Mouse (Mus musculus) embryonic facial prominence, embryonic 15.5 days (tissue): ENCODE measurements around the gene Nrip1. TPM values are rescaled to one million over a fixed set of nuclear protein-coding genes. Genes with fewer than 3 reads are reported as not detected.
"Not testable (repeated sequence)": the region's sequence is repeated elsewhere in the genome, so short reads cannot be mapped to it uniquely, and the experiment has no call there.

ENCODE experiments used
- ATAC-seq: fragments of 200-750 bp; cut with Nextera tagmentation; 2 replicates; pipeline ENCODE4 v1.8.0; 2017; ENCODE audit warnings: low read depth, moderate TSS enrichment; ENCODE audit not compliant: insufficient number of reproducible peaks, low FRiP score, low TSS enrichment
- H3K27ac ChIP-seq: fragments of 300-500 bp; sonication (generic); replicated peaks from 2 replicates; pipeline ENCODE4 v1.5.1; 2015; ENCODE audit warnings: mild to moderate bottlenecking, inconsistent platforms
- H3K27me3 ChIP-seq: fragments of 300-500 bp; sonication (generic); 2 replicates; pipeline ENCODE4 v1.6.1; 2015; ENCODE audit warnings: inconsistent platforms
- H3K36me3 ChIP-seq: fragments of 300-500 bp; sonication (generic); 2 replicates; pipeline ENCODE4 v1.6.1; 2015; ENCODE audit warnings: mild to moderate bottlenecking, inconsistent platforms
- H3K4me1 ChIP-seq: fragments of 300-500 bp; sonication (generic); 2 replicates; pipeline ENCODE4 v1.6.1; 2015; ENCODE audit warnings: inconsistent platforms
- H3K4me2 ChIP-seq: fragments of 300-500 bp; sonication (generic); replicated peaks from 2 replicates; pipeline ENCODE4 v1.6.1; 2015; ENCODE audit warnings: mild to moderate bottlenecking, inconsistent platforms
- H3K4me3 ChIP-seq: fragments of 300-500 bp; sonication (generic); replicated peaks from 2 replicates; pipeline ENCODE4 v1.5.1; 2015; ENCODE audit warnings: mild to moderate bottlenecking, inconsistent platforms
- H3K9ac ChIP-seq: fragments of 300-500 bp; sonication (generic); 2 replicates; pipeline ENCODE4 v1.6.1; 2015; ENCODE audit warnings: inconsistent platforms
- H3K9me3 ChIP-seq: fragments of 300-500 bp; sonication (generic); replicated peaks from 2 replicates; pipeline ENCODE4 v1.6.1; 2016; ENCODE audit warnings: inconsistent platforms
- WGBS: fragments of 180-500 bp; shearing (Covaris S2); methylation state at CpG from one replicate; pipeline ENCODE4 v1.1.7; 2015; 5-methylcytosine and 5-hydroxymethylcytosine counted together
- polyA plus RNA-seq: library from polyadenylated mRNA; unstranded; fragments of >200 nt; fragmentation: Nextera tagmentation; extraction: Ambion mirVana; gene quantifications from 2 replicates; pipeline ENCODE4 v1.2.1, GENCODE M21; 2015

Gene Nrip1
- polyA plus RNA-seq, 1 experiment from 2014 or later, result 45.5 TPM

DNA sequence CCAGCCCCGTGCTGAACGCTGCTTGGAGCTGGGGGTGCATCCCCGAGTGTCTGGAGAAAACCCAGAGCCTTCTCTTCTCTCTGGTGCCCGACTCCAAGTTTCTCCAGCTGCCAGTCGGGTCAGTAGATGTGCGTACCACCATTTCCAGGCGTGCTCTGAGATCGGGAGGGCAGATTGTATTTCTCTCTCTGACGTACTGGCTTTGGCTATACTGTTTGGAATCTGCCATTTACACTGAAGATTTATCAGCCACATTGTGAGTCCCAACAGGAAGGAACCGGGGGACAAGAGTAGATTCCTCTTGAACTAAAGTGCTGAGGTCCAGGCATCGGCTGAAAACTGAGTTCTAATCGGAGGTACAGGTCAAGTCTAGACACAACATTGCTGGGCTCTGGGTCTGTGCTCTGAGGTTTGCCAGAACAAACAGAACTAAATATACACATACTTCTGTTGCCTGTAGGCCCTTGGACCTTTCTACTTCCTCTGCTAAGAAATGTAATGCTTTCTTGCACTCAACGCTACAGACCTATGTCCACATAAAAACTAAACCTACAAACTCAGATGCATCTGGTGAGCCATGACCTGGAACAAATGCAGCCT, 33.8 kb upstream of the Nrip1 start:
- H3K27ac ChIP-seq, result 0 out of 2 replicates have a peak overlapping the region, but pooled peaks have one; percentile 14
- H3K4me1 ChIP-seq, result 0 out of 2 replicates have a peak, but pooled peaks cover 5% of the 10 kb centered on the region
- no peak overlapping the region for H3K9ac ChIP-seq
- H3K36me3 ChIP-seq, result no peaks in the 10 kb centered on the region
- H3K4me2 ChIP-seq, result peak overlapping the region; percentile 17; the same call in 1 of the 2 replicates
- H3K27me3 ChIP-seq, result no peaks in the 10 kb centered on the region
- H3K4me3 ChIP-seq, result no peak overlapping the region
- no peaks in the 10 kb centered on the region for H3K9me3 ChIP-seq
- 50% methylated on average over 13 of the region's 13 CpGs for WGBS
- no peak for ATAC-seq

DNA sequence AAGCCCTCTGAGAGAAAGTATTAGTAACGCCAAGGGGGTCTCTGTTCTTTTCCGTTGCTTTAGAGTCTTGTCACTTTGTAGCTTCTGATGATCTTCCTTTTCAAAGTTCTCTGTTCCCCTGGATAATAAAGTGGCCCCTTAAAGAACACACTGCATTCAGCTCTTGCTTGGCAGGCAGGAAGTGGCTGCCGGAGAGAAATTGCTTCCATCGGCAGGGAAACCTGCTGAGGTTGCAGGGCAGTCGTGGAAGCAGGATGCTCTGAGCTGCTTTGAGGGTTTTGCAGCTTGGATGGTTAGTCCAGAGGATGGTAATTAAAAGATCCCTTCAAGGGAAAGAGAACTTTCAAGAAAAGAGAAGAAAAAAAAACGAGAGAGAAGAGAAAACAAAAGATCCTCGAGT, 33.3 kb upstream of the Nrip1 start:
- no peaks in the 10 kb centered on the region for H3K9me3 ChIP-seq
- no peak for ATAC-seq
- H3K27ac ChIP-seq, result no peak overlapping the region
- no peak overlapping the region for H3K4me3 ChIP-seq
- no peak overlapping the region for H3K9ac ChIP-seq
- WGBS, result 23% methylated on average over 7 of the region's 7 CpGs
- peak overlapping the region; percentile 17; the same call in 1 of the 2 replicates for H3K4me2 ChIP-seq
- H3K36me3 ChIP-seq, result no peaks in the 10 kb centered on the region
- no peaks in the 10 kb centered on the region for H3K27me3 ChIP-seq
- H3K4me1 ChIP-seq, result 0 out of 2 replicates have a peak, but pooled peaks cover 5% of the 10 kb centered on the region

DNA sequence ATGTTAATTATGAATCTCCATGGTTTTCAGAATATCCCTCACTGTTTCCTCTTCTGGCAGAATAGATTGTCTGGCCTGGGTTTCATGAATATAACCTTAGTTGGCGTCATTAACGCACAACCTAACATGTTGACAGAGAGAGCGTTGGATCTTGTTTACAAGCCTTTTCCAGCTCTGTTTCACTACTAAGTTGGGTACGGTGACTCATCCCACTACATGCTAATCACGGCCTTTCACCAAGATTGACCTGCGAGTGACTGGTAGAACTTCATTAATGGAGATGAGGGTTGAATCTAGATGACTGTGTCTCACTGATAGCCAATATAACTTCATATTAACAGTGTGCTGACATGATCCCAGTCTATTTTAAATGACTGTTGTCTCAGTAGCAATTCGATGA, 32.7 kb upstream of the Nrip1 start:
- Histone ChIP-seq H3K9me3 (no peaks in the 10 kb centered on the region), H3K4me3 (no peak overlapping the region), H3K4me2 (no peak overlapping the region), H3K9ac (no peak overlapping the region), H3K27me3 (no peaks in the 10 kb centered on the region), H3K27ac (no peak overlapping the region), H3K36me3 (no peaks in the 10 kb centered on the region), H3K4me1 (0 out of 2 replicates have a peak, but pooled peaks cover 5% of the 10 kb centered on the region)
- ATAC-seq, result no peak
- WGBS, result 91% methylated on average over 7 of the region's 7 CpGs

DNA sequence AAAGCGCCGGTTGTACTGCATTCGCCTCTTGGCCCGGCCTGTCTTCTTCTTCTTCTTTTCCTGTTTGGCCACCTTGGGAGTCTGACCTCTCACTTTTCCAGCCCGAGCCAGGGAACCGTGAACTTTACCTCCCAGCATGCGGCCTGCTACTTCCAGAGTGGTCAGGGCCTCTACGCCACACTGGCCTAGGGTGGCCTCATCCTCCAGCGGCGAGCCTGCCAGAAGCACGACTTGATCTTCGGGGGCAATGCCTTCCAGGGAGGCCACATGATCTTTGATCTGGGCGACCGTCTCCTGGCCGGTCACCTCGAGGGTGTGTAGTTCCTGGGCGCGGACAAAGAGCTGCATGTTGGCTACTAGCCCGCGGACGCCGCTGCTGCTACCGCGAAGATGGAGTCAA, 29.7 kb upstream of the Nrip1 start:
- WGBS, result 90% methylated on average over 24 of the region's 24 CpGs
- not testable (repeated sequence) for H3K9ac ChIP-seq

DNA sequence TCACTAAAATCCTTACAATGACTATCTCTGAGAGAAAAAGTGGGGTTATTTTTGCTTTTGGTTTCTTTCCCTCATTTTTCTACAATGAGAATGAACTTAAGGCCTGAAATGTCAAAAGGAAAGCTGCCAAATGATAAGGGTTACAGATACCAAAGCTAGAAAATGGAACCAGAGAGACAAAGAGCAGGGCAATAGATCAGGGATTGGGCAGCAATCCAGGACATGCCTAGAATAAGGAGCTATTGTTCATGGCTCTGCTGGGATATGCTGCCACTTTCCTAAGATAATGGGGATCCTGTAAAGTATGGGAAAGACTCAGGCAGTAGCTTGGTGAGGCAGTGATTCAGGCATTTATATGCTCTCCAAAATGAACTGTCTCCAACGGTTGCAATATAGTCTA, 22.9 kb upstream of the Nrip1 start:
- Histone ChIP-seq H3K9ac (no peak overlapping the region), H3K4me1 (no peaks in the 10 kb centered on the region), H3K4me2 (no peak overlapping the region), H3K27ac (no peak overlapping the region), H3K9me3 (no peaks in the 10 kb centered on the region), H3K4me3 (no peak overlapping the region), H3K27me3 (no peaks in the 10 kb centered on the region), H3K36me3 (no peaks in the 10 kb centered on the region)
- no peak for ATAC-seq
- WGBS, result 63% methylated on average over 1 of the region's 1 CpGs

More for the DNA sequence above, 29.7 kb upstream of the Nrip1 start:
- not testable (repeated sequence) for H3K27ac ChIP-seq, H3K27me3 ChIP-seq, H3K36me3 ChIP-seq, H3K4me3 ChIP-seq, ATAC-seq, H3K4me1 ChIP-seq, H3K9me3 ChIP-seq, H3K4me2 ChIP-seq

DNA sequence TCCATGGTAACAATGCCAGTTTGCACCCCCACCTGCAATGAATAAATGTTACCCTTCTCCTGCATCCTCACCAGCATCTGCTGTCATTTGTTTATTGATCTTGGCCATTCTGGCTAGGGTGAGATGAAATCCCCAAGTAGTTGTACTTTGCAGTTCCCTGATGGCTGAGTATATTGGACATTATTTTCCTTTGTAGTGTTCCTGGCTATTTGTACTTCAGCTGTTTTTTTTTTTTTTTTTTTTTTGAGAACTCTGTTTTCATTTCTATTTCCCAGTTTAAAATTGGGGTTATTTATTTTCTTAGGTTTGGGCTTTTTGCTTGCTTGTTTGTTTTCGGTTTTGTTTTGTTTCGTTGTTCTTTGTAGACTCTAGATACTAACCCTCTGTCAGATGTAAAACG, 19.6 kb upstream of the Nrip1 start:
- WGBS, result 77% methylated on average over 3 of the region's 3 CpGs
- no peak for ATAC-seq

DNA sequence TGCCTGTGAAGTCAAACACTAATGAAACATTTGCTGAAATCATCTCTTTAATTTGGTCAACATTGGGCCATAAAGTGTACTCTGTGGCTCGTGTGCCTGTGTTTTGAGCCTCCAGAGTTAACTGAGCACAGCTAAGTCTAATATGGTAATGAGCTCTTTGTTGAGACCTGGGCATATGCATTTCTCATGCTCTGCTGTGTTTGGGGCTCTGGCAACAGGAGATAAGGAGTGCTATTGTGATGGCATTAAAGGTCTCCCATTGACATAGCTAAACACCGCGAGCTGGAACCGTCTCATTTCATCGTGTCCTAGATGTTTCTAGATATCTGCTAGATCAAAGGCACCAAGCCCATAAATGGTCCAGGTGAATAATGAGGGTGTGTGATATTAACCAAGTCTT, 12.9 kb upstream of the Nrip1 start:
- no peak overlapping the region for H3K9ac ChIP-seq
- ATAC-seq, result no peak
- H3K27me3 ChIP-seq, result no peaks in the 10 kb centered on the region

More for the DNA sequence above, 19.6 kb upstream of the Nrip1 start:
- Histone ChIP-seq H3K27ac (no peak overlapping the region), H3K27me3 (no peaks in the 10 kb centered on the region), H3K4me1 (no peaks in the 10 kb centered on the region), H3K4me2 (no peak overlapping the region), H3K36me3 (no peaks in the 10 kb centered on the region), H3K9me3 (no peaks in the 10 kb centered on the region), H3K9ac (no peak overlapping the region), H3K4me3 (no peak overlapping the region)

DNA sequence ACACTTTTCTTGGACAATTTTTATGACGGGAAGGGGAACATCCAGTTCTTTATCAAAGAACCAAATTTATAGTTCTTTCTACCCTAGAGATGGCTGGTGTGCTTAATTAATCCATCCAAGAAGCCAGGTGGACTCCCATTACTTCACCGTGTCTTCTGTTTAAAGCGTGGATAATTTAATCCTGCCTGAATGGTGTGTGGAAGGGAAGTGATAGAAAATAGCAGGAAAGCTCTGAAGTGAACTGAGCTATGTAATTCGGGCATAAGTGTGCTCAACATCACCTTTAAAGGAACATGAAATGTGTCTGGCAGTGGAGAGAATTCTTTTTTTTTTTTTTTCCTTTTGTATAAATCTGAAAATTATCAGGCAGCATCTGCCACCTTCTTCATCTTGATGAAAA, 12.4 kb upstream of the Nrip1 start:
- ATAC-seq, result no peak
- Histone ChIP-seq H3K4me1 (no peaks in the 10 kb centered on the region), H3K27ac (no peak overlapping the region), H3K9me3 (no peaks in the 10 kb centered on the region), H3K9ac (no peak overlapping the region), H3K36me3 (no peaks in the 10 kb centered on the region), H3K4me3 (no peak overlapping the region), H3K27me3 (no peaks in the 10 kb centered on the region), H3K4me2 (no peak overlapping the region)
- 63% methylated on average over 4 of the region's 4 CpGs for WGBS

More for the DNA sequence above, 12.9 kb upstream of the Nrip1 start:
- 71% methylated on average over 5 of the region's 5 CpGs for WGBS
- H3K4me2 ChIP-seq, result no peak overlapping the region
- no peaks in the 10 kb centered on the region for H3K9me3 ChIP-seq
- no peaks in the 10 kb centered on the region for H3K4me1 ChIP-seq
- H3K27ac ChIP-seq, result no peak overlapping the region
- H3K36me3 ChIP-seq, result no peaks in the 10 kb centered on the region
- no peak overlapping the region for H3K4me3 ChIP-seq

DNA sequence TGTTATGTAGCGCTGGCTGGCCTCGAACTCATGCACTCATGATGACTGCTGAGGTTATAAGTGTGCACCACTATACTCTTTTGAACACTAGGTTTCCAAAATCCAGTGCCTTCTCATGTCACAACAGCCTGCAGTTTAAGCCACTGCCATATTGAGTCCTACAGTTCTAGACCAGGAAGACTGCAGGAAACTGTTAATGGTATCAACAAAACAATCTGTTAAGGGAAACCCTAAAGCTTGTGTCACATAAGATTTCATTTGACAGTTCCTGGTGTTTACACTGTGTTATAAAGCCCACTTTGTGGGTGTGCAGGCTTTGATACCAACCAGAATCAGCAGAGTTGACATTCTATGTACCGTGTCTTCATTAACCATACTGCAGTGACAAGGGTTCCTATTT, 3.6 kb upstream of the Nrip1 start:
- Histone ChIP-seq H3K27ac (no peak overlapping the region), H3K4me1 (no peaks in the 10 kb centered on the region), H3K9me3 (no peaks in the 10 kb centered on the region), H3K4me3 (no peak overlapping the region), H3K27me3 (no peaks in the 10 kb centered on the region), H3K4me2 (no peak overlapping the region), H3K36me3 (no peaks in the 10 kb centered on the region), H3K9ac (no peak overlapping the region)
- no peak for ATAC-seq
- WGBS, result 93% methylated on average over 3 of the region's 3 CpGs

DNA sequence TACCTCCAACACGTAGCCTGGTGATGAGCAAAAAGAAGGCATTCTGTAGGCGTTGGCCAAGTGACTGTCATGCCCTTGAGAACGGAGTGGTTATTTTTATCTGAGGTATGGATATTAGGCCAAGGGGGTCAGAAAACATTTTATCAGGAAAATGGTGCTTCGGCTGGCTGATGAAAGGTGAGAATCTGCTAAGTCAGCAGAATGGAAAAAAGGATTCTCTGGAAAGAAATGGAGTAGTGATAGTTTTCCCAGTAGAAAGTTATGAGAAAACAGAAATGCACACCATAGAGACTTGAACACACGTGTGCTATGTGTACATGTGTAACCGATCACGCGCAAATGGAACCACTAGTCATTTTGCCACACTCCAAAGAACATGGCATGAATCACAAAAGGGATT, 3.0 kb upstream of the Nrip1 start:
- no peak overlapping the region for H3K4me3 ChIP-seq
- no peak overlapping the region for H3K9ac ChIP-seq
- no peak overlapping the region for H3K27ac ChIP-seq
- H3K4me2 ChIP-seq, result no peak overlapping the region
- no peaks in the 10 kb centered on the region for H3K36me3 ChIP-seq
- H3K4me1 ChIP-seq, result no peaks in the 10 kb centered on the region
- H3K9me3 ChIP-seq, result no peaks in the 10 kb centered on the region
- no peak for ATAC-seq
- WGBS, result 92% methylated on average over 8 of the region's 8 CpGs
- H3K27me3 ChIP-seq, result no peaks in the 10 kb centered on the region

DNA sequence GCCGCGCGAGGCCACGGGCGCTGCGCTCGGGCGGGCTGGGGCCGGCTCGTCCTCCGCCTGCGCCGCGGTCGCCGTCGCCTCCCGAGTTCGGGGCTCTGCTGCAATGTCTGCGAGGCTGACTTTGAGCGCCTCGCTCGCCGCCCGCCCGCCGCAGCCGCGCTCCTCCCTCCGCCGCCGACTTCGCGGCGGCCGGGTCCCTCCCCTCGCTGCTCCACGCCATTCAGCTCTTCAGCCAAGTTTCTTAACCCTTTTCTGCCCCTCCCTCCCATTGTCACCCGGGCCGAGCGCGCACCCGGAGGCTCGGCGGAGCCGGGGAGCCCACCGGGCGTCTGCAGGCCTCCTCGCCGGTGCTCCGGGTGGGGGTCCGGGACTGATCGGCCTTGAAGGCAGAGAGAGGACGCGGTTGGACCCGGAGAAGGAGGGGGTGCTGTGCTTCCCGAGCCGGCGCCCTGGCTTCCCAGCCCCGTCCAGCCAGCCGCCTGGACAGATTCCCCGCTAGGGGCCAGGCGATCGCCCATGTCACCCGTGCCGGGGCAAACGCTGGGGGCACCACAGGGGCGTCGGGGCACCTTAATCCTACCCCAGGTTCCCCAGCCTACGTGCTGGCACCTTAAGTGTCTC, 576 bp downstream of the Nrip1 start:
- WGBS, result 1% methylated on average over 69 of the region's 70 CpGs
- Histone ChIP-seq H3K4me3 (peak overlapping the region; percentile 67), H3K9me3 (no peaks in the 10 kb centered on the region), H3K27ac (peak overlapping the region; percentile 97), H3K9ac (peak overlapping the region; percentile 91), H3K27me3 (no peaks in the 10 kb centered on the region), H3K36me3 (no peaks in the 10 kb centered on the region), H3K4me2 (peak overlapping the region; percentile 73), H3K4me1 (peaks cover 16% of the 10 kb centered on the region)
- ATAC-seq, result peak; percentile 95
